Mouse (Mus musculus): ENCODE results near the gene Snai1. TPM values are rescaled to one million over a fixed set of nuclear protein-coding genes. Genes with fewer than 3 reads are reported as not detected.

Snai1 gene
- total RNA-seq, 2 experiments from 2014 or later: 0.47 to 1.6 TPM

- DNase-seq (ENCODE audit: extremely low spot score in 1 of 2, low spot score in 2 of 2): peak in 1 of 2 experiments; percentile 20
- intact Hi-C loops (cut with DNase I): loop anchor here (5.0 kb wide), 1 partner anchor 43 kb away; no protein-coding TSS in a partner anchor
Measured at GRCm38 (mm10) chr2:167544004-167544356, 6.0 kb downstream of the Snai1 start.

- DNase-seq (ENCODE audit: extremely low spot score in 1 of 2, low spot score in 2 of 2): no peak
- intact Hi-C loops (cut with DNase I): loop anchor here (5.0 kb wide), 1 partner anchor 43 kb away; no protein-coding TSS in a partner anchor
Measured at GRCm38 (mm10) chr2:167544456-167544855, 6.5 kb downstream of the Snai1 start.

GRCm38 (mm10) chr2:167546447-167547195 lies 8.6 kb downstream of the Snai1 start:
- intact Hi-C loops (cut with DNase I): no loop called here

GRCm38 (mm10) chr2:167547444-167547843 lies 9.4 kb downstream of the Snai1 start:
- DNase-seq (ENCODE audit: extremely low spot score in 1 of 2, low spot score in 2 of 2): no peak
- intact Hi-C loops (cut with DNase I): no loop called here

More at GRCm38 (mm10) chr2:167546447-167547195, 8.6 kb downstream of the Snai1 start:
- DNase-seq (ENCODE audit: extremely low spot score in 1 of 2, low spot score in 2 of 2): no peak

- intact Hi-C loops (cut with DNase I): no loop called here
- DNase-seq (ENCODE audit: extremely low spot score in 1 of 2, low spot score in 2 of 2): no peak
Measured at GRCm38 (mm10) chr2:167548961-167549360, 11.0 kb downstream of the Snai1 start.

- intact Hi-C loops (cut with DNase I): no loop called here
- no peak for DNase-seq (ENCODE audit: extremely low spot score in 1 of 2, low spot score in 2 of 2)
Measured at GRCm38 (mm10) chr2:167550341-167550854, 12.4 kb downstream of the Snai1 start.

GRCm38 (mm10) chr2:167551342-167551920 lies 13.4 kb downstream of the Snai1 start:
- intact Hi-C loops (cut with DNase I): no loop called here
- no peak for DNase-seq (ENCODE audit: extremely low spot score in 1 of 2, low spot score in 2 of 2)

GRCm38 (mm10) chr2:167552292-167552691 lies 14.3 kb downstream of the Snai1 start:
- DNase-seq (ENCODE audit: extremely low spot score in 1 of 2, low spot score in 2 of 2): no peak
- intact Hi-C loops (cut with DNase I): no loop called here

GRCm38 (mm10) chr2:167552927-167553402 lies 15.0 kb downstream of the Snai1 start:
- DNase-seq (ENCODE audit: extremely low spot score in 1 of 2, low spot score in 2 of 2): no peak
- intact Hi-C loops (cut with DNase I): no loop called here

- intact Hi-C loops (cut with DNase I): no loop called here
- no peak for DNase-seq (ENCODE audit: extremely low spot score in 1 of 2, low spot score in 2 of 2)
Measured at GRCm38 (mm10) chr2:167555766-167556165, 17.8 kb downstream of the Snai1 start.

- intact Hi-C loops (cut with DNase I): no loop called here
- no peak for DNase-seq (ENCODE audit: extremely low spot score in 1 of 2, low spot score in 2 of 2)
Measured at GRCm38 (mm10) chr2:167559413-167559812, 21.4 kb downstream of the Snai1 start.

GRCm38 (mm10) chr2:167562101-167562500 lies 24.1 kb downstream of the Snai1 start:
- intact Hi-C loops (cut with DNase I): no loop called here
- DNase-seq (ENCODE audit: extremely low spot score in 1 of 2, low spot score in 2 of 2): no peak

GRCm38 (mm10) chr2:167563035-167563434 lies 25.0 kb downstream of the Snai1 start:
- DNase-seq (ENCODE audit: extremely low spot score in 1 of 2, low spot score in 2 of 2): no peak
- intact Hi-C loops (cut with DNase I): no loop called here

GRCm38 (mm10) chr2:167563703-167564102 lies 25.7 kb downstream of the Snai1 start:
- DNase-seq (ENCODE audit: extremely low spot score in 1 of 2, low spot score in 2 of 2): no peak
- intact Hi-C loops (cut with DNase I): no loop called here

- intact Hi-C loops (cut with DNase I): no loop called here
- no peak for DNase-seq (ENCODE audit: extremely low spot score in 1 of 2, low spot score in 2 of 2)
Measured at GRCm38 (mm10) chr2:167564551-167565311, 26.7 kb downstream of the Snai1 start.

- no peak for DNase-seq (ENCODE audit: extremely low spot score in 1 of 2, low spot score in 2 of 2)
- intact Hi-C loops (cut with DNase I): no loop called here
Measured at GRCm38 (mm10) chr2:167565312-167565656, 27.3 kb downstream of the Snai1 start.

- intact Hi-C loops (cut with DNase I): no loop called here
- DNase-seq (ENCODE audit: extremely low spot score in 1 of 2, low spot score in 2 of 2): peak in 1 of 2 experiments; percentile 82
Measured at GRCm38 (mm10) chr2:167565682-167566081, 27.7 kb downstream of the Snai1 start.

- DNase-seq (ENCODE audit: extremely low spot score in 1 of 2, low spot score in 2 of 2): no peak
- intact Hi-C loops (cut with DNase I): no loop called here
Measured at GRCm38 (mm10) chr2:167568112-167568511, 30.1 kb downstream of the Snai1 start.

- intact Hi-C loops (cut with DNase I): no loop called here
- peak; percentile 42 to 75 for DNase-seq (ENCODE audit: extremely low spot score in 1 of 2, low spot score in 2 of 2)
Measured at GRCm38 (mm10) chr2:167569934-167570651, 32.1 kb downstream of the Snai1 start.
